8 mouse cellular contexts compared by ENCODE assay signal in genomic region chr1:66862712-66863511, GRCm38 (mm10). TPM values are rescaled to one million over a fixed set of nuclear protein-coding genes. Genes with fewer than 3 reads are reported as not detected.
A peak's percentile ranks its signal among the peaks of the same experiment; 100 is the strongest.
DNase-seq lines count a peak whose midpoint lies in the region; ATAC-seq lines count a peak whose summit lies in the region.

Acadl (minus strand) TSS chr1:66863277.

- peak within 1 kb of the TSS; percentile 52; the same call in 1 of the 2 replicates for H3K27ac ChIP-seq in hindbrain, embryonic 12.5 days

- H3K9ac ChIP-seq in hindbrain, embryonic 12.5 days: peak within 1 kb of the TSS; percentile 78

- DNase-seq in NIH3T3 (ENCODE audit: low read depth): peak; percentile 74
- peak; percentile 58 to 62 for DNase-seq in cerebellum, postnatal 14 days
- peak; percentile 33 to 67 for DNase-seq in frontal cortex, postnatal 14 days (ENCODE audit: low spot score in 2 of 2)
- DNase-seq in layer of hippocampus, postnatal 14 days (ENCODE audit: low spot score in 2 of 2): peak; percentile 64 to 66
- DNase-seq in lung, postnatal 14 days: peak; percentile 92
- peak; percentile 89 for DNase-seq in ovary, postnatal 36 days (ENCODE audit: low spot score)
- peak; percentile 65 to 72 for DNase-seq in thymus, postnatal 36 days

- H3K4me3 ChIP-seq in hindbrain, embryonic 12.5 days: peak within 1 kb of the TSS; percentile 67

- H3K36me3 ChIP-seq in hindbrain, embryonic 12.5 days: no peaks in the 10 kb centered on the region; the same call in 1 of the 2 replicates

- no peaks in the 10 kb centered on the region; the same call in 1 of the 2 replicates for H3K9me3 ChIP-seq in hindbrain, embryonic 12.5 days (replicated peaks)

- peak within 1 kb of the TSS; percentile 79 for H3K4me2 ChIP-seq in hindbrain, embryonic 12.5 days (replicated peaks)

- peak; percentile 87 for ATAC-seq in hindbrain, embryonic 12.5 days (ENCODE audit: low FRiP score)

- WGBS in hindbrain, embryonic 12.5 days: under 1% methylated on average over 73 of the region's 85 CpGs

- H3K4me1 ChIP-seq in hindbrain, embryonic 12.5 days: peaks cover 11% of the 10 kb centered on the region

- no peaks in the 10 kb centered on the region for H3K27me3 ChIP-seq in hindbrain, embryonic 12.5 days

RNA-seq across cellular contexts. Expression of gene Acadl, which starts in this region (rescaled TPM):
- 61.0 and 67.3 TPM in 2 replicates for polyA plus RNA-seq in hindbrain, embryonic 12.5 days (2016; fragmentation: Nextera tagmentation; extraction: Ambion mirVana)
- 10 to 100 TPM; 33.7 to 34.2 TPM for total RNA-seq in layer of hippocampus, postnatal 14 days (2021)

Comparison
In these comparisons a context has a peak if more than half of its experiments do, and no peak if none do; other contexts are left out.
1. Peak in every context shown above with its lines: DNase-seq, ATAC-seq, H3K4me3 ChIP-seq and H3K27ac ChIP-seq.